Mouse (Mus musculus): ENCODE data around the gene Smchd1.
A peak's percentile ranks its signal among the peaks of the same experiment; 100 is the strongest.
"Not testable (repeated sequence)": the region's sequence is repeated elsewhere in the genome, so short reads cannot be mapped to it uniquely, and the experiment has no call there.

Gene Smchd1

GRCm38 (mm10) chr17:71444718-71445117 is 30.4 kb downstream of the Smchd1 start:
- no peak for DNase-seq (ENCODE audit: low spot score in 2 of 2)

GRCm38 (mm10) chr17:71444126-71444525 is 31.0 kb downstream of the Smchd1 start:
- no peak for DNase-seq (ENCODE audit: low spot score in 2 of 2)

GRCm38 (mm10) chr17:71443273-71443672 is 31.9 kb downstream of the Smchd1 start:
- DNase-seq (ENCODE audit: low spot score in 2 of 2) = no peak

GRCm38 (mm10) chr17:71422502-71422901 is 52.6 kb downstream of the Smchd1 start:
- DNase-seq (ENCODE audit: low spot score in 2 of 2) = not testable (repeated sequence)

- DNase-seq (ENCODE audit: low spot score in 2 of 2) = not testable (repeated sequence)
Observed at GRCm38 (mm10) chr17:71419448-71419847, 55.7 kb downstream of the Smchd1 start.

- DNase-seq (ENCODE audit: low spot score in 2 of 2) = no peak
Observed at GRCm38 (mm10) chr17:71417008-71417407, 58.1 kb downstream of the Smchd1 start.

GRCm38 (mm10) chr17:71387401-71387800 is 87.7 kb downstream of the Smchd1 start:
- no peak for DNase-seq (ENCODE audit: low spot score in 2 of 2)

GRCm38 (mm10) chr17:71380346-71380745 is 94.8 kb downstream of the Smchd1 start:
- no peak for DNase-seq (ENCODE audit: low spot score in 2 of 2)

- no peak for DNase-seq (ENCODE audit: low spot score in 2 of 2)
Observed at GRCm38 (mm10) chr17:71377901-71378300, 97.2 kb downstream of the Smchd1 start.

- no peak for DNase-seq (ENCODE audit: low spot score in 2 of 2)
Observed at GRCm38 (mm10) chr17:71355526-71355925, 119.6 kb downstream of the Smchd1 start.

- DNase-seq (ENCODE audit: low spot score in 2 of 2) = no peak
Observed at GRCm38 (mm10) chr17:71354205-71354604, 120.9 kb downstream of the Smchd1 start.

- DNase-seq (ENCODE audit: low spot score in 2 of 2) = no peak
Observed at GRCm38 (mm10) chr17:71348188-71348587, 127.0 kb downstream of the Smchd1 start.

GRCm38 (mm10) chr17:71342006-71342405 is 133.1 kb downstream of the Smchd1 start:
- DNase-seq (ENCODE audit: low spot score in 2 of 2) = no peak

- no peak for DNase-seq (ENCODE audit: low spot score in 2 of 2)
Observed at GRCm38 (mm10) chr17:71338627-71339026, 136.5 kb downstream of the Smchd1 start.

GRCm38 (mm10) chr17:71337546-71337945 is 137.6 kb downstream of the Smchd1 start:
- DNase-seq (ENCODE audit: low spot score in 2 of 2) = no peak

GRCm38 (mm10) chr17:71336421-71336820 is 138.7 kb downstream of the Smchd1 start:
- no peak for DNase-seq (ENCODE audit: low spot score in 2 of 2)

- no peak for DNase-seq (ENCODE audit: low spot score in 2 of 2)
Observed at GRCm38 (mm10) chr17:71332298-71332697, 142.8 kb downstream of the Smchd1 start.

- not testable (repeated sequence) for DNase-seq (ENCODE audit: low spot score in 2 of 2)
Observed at GRCm38 (mm10) chr17:71320731-71321130, 154.4 kb downstream of the Smchd1 start.

- DNase-seq (ENCODE audit: low spot score in 2 of 2) = no peak
Observed at GRCm38 (mm10) chr17:71319361-71319760, 155.8 kb downstream of the Smchd1 start.

GRCm38 (mm10) chr17:71317571-71317970 is 157.6 kb downstream of the Smchd1 start:
- DNase-seq (ENCODE audit: low spot score in 2 of 2) = no peak

- no peak for DNase-seq (ENCODE audit: low spot score in 2 of 2)
Observed at GRCm38 (mm10) chr17:71314315-71314714, 160.8 kb downstream of the Smchd1 start.

GRCm38 (mm10) chr17:71311340-71312171 is 163.6 kb downstream of the Smchd1 start, which contains the start of gene Emilin2:
Gene Emilin2, minus strand, starts transcription at chr17:71311978.
- DNase-seq (ENCODE audit: low spot score in 2 of 2) = peak; percentile 30 to 35
